Mouse (Mus musculus) cerebellum, adult 2 months (tissue): Measurements from ENCODE around the gene Ankrd36.

ENCODE experiments used
- CTCF ChIP-seq: fragments of 200-500 bp; IDR thresholded peaks from 2 replicates; pipeline ENCODE4 v1.5.1; 2011; ENCODE audit warnings: low read depth, mild to moderate bottlenecking, control low read depth, low read length, moderate library complexity, borderline replicate concordance; ENCODE audit not compliant: insufficient read depth
- POLR2A ChIP-seq: fragments of 200-500 bp; IDR thresholded peaks from 2 replicates; pipeline ENCODE4 v1.6.1; 2011; ENCODE audit warnings: low read length, control low read depth, borderline replicate concordance; ENCODE audit not compliant: insufficient read depth

- no peak for TF ChIP-seq CTCF
- TF ChIP-seq POLR2A, result no peak
Measured at GRCm38 (mm10) chr11:5715630-5716105, 146.2 kb downstream of the Ankrd36 start, which contains the start of gene Mrps24.
